Mouse (Mus musculus): ENCODE results near the gene Gucy2g. TPM values are rescaled to one million over a fixed set of nuclear protein-coding genes. Genes with fewer than 3 reads are reported as not detected.

The Gucy2g gene
- total and polyA plus RNA-seq, 3 experiments: 0.65 to 2.4 TPM; not detected in 1

- TF ChIP-seq MYC (IDR thresholded peaks at IDR 0.05; ENCODE audit: low read depth, low read length): no peak
- TF ChIP-seq ZKSCAN1 (IDR thresholded peaks at IDR 0.05; ENCODE audit: low read depth, low read length): no peak
- TF ChIP-seq USF1 (IDR thresholded peaks at IDR 0.05; ENCODE audit: low read depth, low read length): no peak
- no peak for TF ChIP-seq MXI1 (IDR thresholded peaks at IDR 0.05; ENCODE audit: low read depth, low read length)
- TF ChIP-seq CHD2 (IDR thresholded peaks at IDR 0.05; ENCODE audit: low read length): no peak
- no peak for TF ChIP-seq UBTF (IDR thresholded peaks at IDR 0.05; ENCODE audit: borderline replicate concordance, insufficient read depth, low read depth, low read length)
- peak; percentile 58; the same call in 1 of the 2 replicates for TF ChIP-seq RCOR1 (IDR thresholded peaks at IDR 0.05; ENCODE audit: low read depth, low read length)
Measured at GRCm38 (mm10) chr19:55276100-55276499, 35.1 kb upstream of the Gucy2g start (continued).

GRCm38 (mm10) chr19:55273340-55273739 is 32.3 kb upstream of the Gucy2g start:
- H3K36me3 ChIP-seq (ENCODE audit: control insufficient read depth in 1 of 2, insufficient read depth in 2 of 2, low read length in 2 of 2): peaks cover 37 to 59% of the 10 kb centered on the region in 2 experiments
- peak; percentile 100 for TF ChIP-seq EP300 (IDR thresholded peaks at IDR 0.05; ENCODE audit: low read depth in 1 of 2, low read length in 2 of 2)
- peak; percentile 99 for TF ChIP-seq GATA1 (IDR thresholded peaks at IDR 0.05; ENCODE audit: low read depth, low read length)
- no peak for TF ChIP-seq USF1 (IDR thresholded peaks at IDR 0.05; ENCODE audit: low read depth, low read length)
- no peak for TF ChIP-seq E2F4 (IDR thresholded peaks at IDR 0.05; ENCODE audit: borderline replicate concordance, low read depth, low read length)
- TF ChIP-seq ZMIZ1 (IDR thresholded peaks at IDR 0.05; ENCODE audit: low read depth, low read length): peak; percentile 91
- peak; percentile 98 for TF ChIP-seq TCF12 (IDR thresholded peaks at IDR 0.05; ENCODE audit: low read depth, low read length)
- TF ChIP-seq RAD21 (IDR thresholded peaks at IDR 0.05; ENCODE audit: low read depth, low read length): no peak
- TF ChIP-seq ZC3H11A (IDR thresholded peaks at IDR 0.05; ENCODE audit: low read depth, low read length): no peak
- TF ChIP-seq NELFE (IDR thresholded peaks at IDR 0.05; ENCODE audit: low read depth, low read length): peak; percentile 53; the same call in 1 of the 2 replicates
- TF ChIP-seq POLR2AphosphoS5 (IDR thresholded peaks at IDR 0.05; ENCODE audit: borderline replicate concordance, low read depth, low read length): no peak
- peak; percentile 46; the same call in 1 of the 2 replicates for TF ChIP-seq MAX (IDR thresholded peaks at IDR 0.05; ENCODE audit: low read length)
- peak; percentile 19; the same call in 1 of the 2 replicates for TF ChIP-seq ELF1 (IDR thresholded peaks at IDR 0.05; ENCODE audit: low read depth, low read length)
- TF ChIP-seq GABPA (IDR thresholded peaks at IDR 0.05; ENCODE audit: low read depth, low read length): 0 out of 2 replicates have a peak, but pooled peaks have one; percentile 14
- peak; percentile 59 for TF ChIP-seq ZNF384 (IDR thresholded peaks at IDR 0.05; ENCODE audit: low read depth, low read length)
- TF ChIP-seq NRF1 (IDR thresholded peaks at IDR 0.05; ENCODE audit: insufficient read depth, low read depth, low read length, poor library complexity, severe bottlenecking): no peak
- peak; percentile 95 for TF ChIP-seq JUND (IDR thresholded peaks at IDR 0.05; ENCODE audit: low read depth, low read length)
- TF ChIP-seq CTCF (IDR thresholded peaks at IDR 0.05 in 2 of 3, conservative IDR thresholded peaks at IDR 0.05 in 1 of 3; ENCODE audit: control insufficient read depth in 1 of 3, insufficient read depth in 1 of 3, low read depth in 2 of 3, low read length in 3 of 3, poor library complexity in 1 of 3, severe bottlenecking in 1 of 3): no peak
- peak; percentile 92 for TF ChIP-seq RCOR1 (IDR thresholded peaks at IDR 0.05; ENCODE audit: low read depth, low read length)
- TF ChIP-seq MAZ (IDR thresholded peaks at IDR 0.05; ENCODE audit: low read depth, low read length): peak; percentile 84
- TF ChIP-seq POLR2A (IDR thresholded peaks at IDR 0.05; ENCODE audit: control insufficient read depth in 1 of 2, insufficient read depth in 1 of 2, low read depth in 1 of 2, low read length in 2 of 2, poor library complexity in 1 of 2): peak in 1 of 2 experiments; percentile 61; a peak in 2 of 4 replicates
- peak; percentile 100 for TF ChIP-seq MYB (IDR thresholded peaks at IDR 0.05; ENCODE audit: low read depth, low read length)
- no peak for TF ChIP-seq MXI1 (IDR thresholded peaks at IDR 0.05; ENCODE audit: low read depth, low read length)
- peak; percentile 86 for TF ChIP-seq MAFK (IDR thresholded peaks at IDR 0.05; ENCODE audit: borderline replicate concordance, low read depth, low read length)
- no peak for TF ChIP-seq CHD1 (IDR thresholded peaks at IDR 0.05; ENCODE audit: low read depth, low read length)
- TF ChIP-seq KAT2A (conservative IDR thresholded peaks at IDR 0.05; ENCODE audit: low read depth, low read length): no peak; the same call in none of the 2 replicates
- TF ChIP-seq MYC (IDR thresholded peaks at IDR 0.05; ENCODE audit: low read depth, low read length): peak; percentile 90
- 0 out of 2 replicates have a peak, but pooled peaks have one; percentile 49 for TF ChIP-seq TBP (IDR thresholded peaks at IDR 0.05; ENCODE audit: low read depth, low read length)
- TF ChIP-seq TAL1 (IDR thresholded peaks at IDR 0.05; ENCODE audit: low read length): peak; percentile 76
- no peak for TF ChIP-seq USF2 (IDR thresholded peaks at IDR 0.05; ENCODE audit: borderline replicate concordance in 1 of 2, insufficient read depth in 1 of 2, low read depth in 1 of 2, low read length in 2 of 2)
- TF ChIP-seq SIN3A (IDR thresholded peaks at IDR 0.05; ENCODE audit: low read length): peak; percentile 100
- no peak for TF ChIP-seq UBTF (IDR thresholded peaks at IDR 0.05; ENCODE audit: borderline replicate concordance, insufficient read depth, low read depth, low read length)
- peak; percentile 2; the same call in 1 of the 2 replicates for TF ChIP-seq SMC3 (IDR thresholded peaks at IDR 0.05; ENCODE audit: low read depth, low read length)

More at GRCm38 (mm10) chr19:55273340-55273739, 32.3 kb upstream of the Gucy2g start:
- DNase-seq (ENCODE audit: low read depth, low spot score): peak; percentile 85
- no peaks in the 10 kb centered on the region for H3K79me2 ChIP-seq (ENCODE audit: control insufficient read depth, insufficient read depth, low read length, poor library complexity)
- H3K4me1 ChIP-seq (ENCODE audit: control insufficient read depth in 1 of 2, insufficient read depth in 2 of 2, low read length in 2 of 2): peaks cover 44 to 46% of the 10 kb centered on the region in 2 experiments
- peak overlapping the region; percentile 2; the same call in 1 of the 2 replicates for H3K9ac ChIP-seq (ENCODE audit: control insufficient read depth, low read depth, low read length, poor library complexity, severe bottlenecking)
- H3K4me3 ChIP-seq (ENCODE audit: control insufficient read depth in 1 of 2, insufficient read depth in 1 of 2, low read depth in 2 of 2, low read length in 2 of 2): no peak overlapping the region
- H3K27ac ChIP-seq (ENCODE audit: control insufficient read depth, low read depth, low read length): peak overlapping the region; percentile 91
- H3K27me3 ChIP-seq (ENCODE audit: control insufficient read depth in 1 of 2, insufficient read depth in 2 of 2, low read length in 2 of 2): no peaks in the 10 kb centered on the region
- H3K9me3 ChIP-seq (replicated peaks; ENCODE audit: insufficient read depth, low read length): no peaks in the 10 kb centered on the region

Data from MEL (cell line).